In the genomic region with DNA sequence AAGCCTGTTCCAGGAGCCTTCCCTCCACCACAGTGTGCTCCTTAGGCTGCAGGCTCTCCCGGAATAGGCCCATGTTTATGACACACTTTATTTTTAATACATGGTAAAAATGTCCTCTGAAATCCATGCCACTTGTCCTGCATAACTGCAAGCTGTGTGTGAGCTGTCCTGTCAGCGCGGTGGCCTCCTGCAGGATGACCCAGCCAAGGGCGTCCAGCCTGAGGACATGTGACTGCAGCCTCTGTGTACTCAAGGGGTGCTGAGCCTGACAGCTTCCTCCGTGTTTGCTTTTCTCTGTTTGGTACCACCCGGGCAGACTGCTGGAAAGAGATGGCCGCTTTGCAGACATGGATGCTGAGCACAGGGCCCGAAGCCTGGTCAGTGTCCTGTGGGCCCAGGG, we compare ENCODE assay signal across 22 mouse cellular contexts. TPM values are rescaled to one million over a fixed set of nuclear protein-coding genes. Genes with fewer than 3 reads are reported as not detected.
DNase-seq lines count a peak whose midpoint lies in the region; ATAC-seq and TF ChIP-seq lines count a peak whose summit lies in the region.
"Had no signal": no experiment of that assay in that cellular context is flagged by ENCODE, and none has a peak within 500 bp of the region (broad histone marks: within the 10 kb centered on the region; RNA-seq: fewer than 3 reads in every experiment).

No protein-coding gene starts in this region.

- 56% methylated on average over 8 of the region's 8 CpGs for WGBS in stomach, embryonic 15.5 days
- WGBS in stomach, postnatal 0 days = 56% methylated on average over 8 of the region's 8 CpGs
- WGBS in heart, embryonic 15.5 days = 43% methylated on average over 8 of the region's 8 CpGs
- 65% methylated on average over 8 of the region's 8 CpGs for WGBS in limb, embryonic 10.5 days
- WGBS in intestine, embryonic 16.5 days = 58% methylated on average over 8 of the region's 8 CpGs

- intact Hi-C loops in left cerebral cortex, adult 2 months (cut with DNase I) = no loop called here

- no peak for TF ChIP-seq CTCF in stomach, postnatal 0 days (IDR thresholded peaks at IDR 0.05; ENCODE audit: low read depth)
- no peak for TF ChIP-seq CTCF in left cerebral cortex, adult 2 months (IDR thresholded peaks at IDR 0.05)

- peak; percentile 56 for ATAC-seq in stomach, embryonic 15.5 days (ENCODE audit: insufficient read depth, low FRiP score, low read depth)
- no peak for ATAC-seq in stomach, postnatal 0 days (ENCODE audit: low FRiP score, low TSS enrichment)
- peak; percentile 90 for ATAC-seq in heart, embryonic 15.5 days (replicated peaks; ENCODE audit: insufficient number of reproducible peaks, insufficient read depth, low FRiP score, low read depth)
- ATAC-seq in intestine, embryonic 16.5 days = no peak
- ATAC-seq: forebrain, embryonic 15.5 days; intestine, postnatal 0 days; midbrain, embryonic 16.5 days had no signal

- H3K4me2 ChIP-seq in stomach, embryonic 15.5 days = no peak overlapping the region
- no peak overlapping the region for H3K4me2 ChIP-seq in stomach, postnatal 0 days (replicated peaks; ENCODE audit: low read depth)
- H3K4me2 ChIP-seq in heart, embryonic 15.5 days = peak overlapping the region; percentile 21; the same call in 1 of the 2 replicates
- H3K4me2 ChIP-seq in intestine, embryonic 16.5 days (ENCODE audit: low read depth, low read length) = no peak overlapping the region
- H3K4me2 ChIP-seq: embryonic facial prominence, embryonic 12.5 days; forebrain, embryonic 15.5 days; hindbrain, embryonic 13.5 days; lung, embryonic 14.5 days had no signal

- no peak for TF ChIP-seq EP300 in stomach, postnatal 0 days (optimal IDR thresholded peaks at IDR 0.05)

- H3K27me3 ChIP-seq in stomach, embryonic 15.5 days (replicated peaks) = no peaks in the 10 kb centered on the region
- H3K27me3 ChIP-seq in stomach, postnatal 0 days (ENCODE audit: control insufficient read depth, insufficient read depth, low read length) = no peaks in the 10 kb centered on the region
- no peaks in the 10 kb centered on the region for H3K27me3 ChIP-seq in heart, embryonic 15.5 days
- peaks cover 27% of the 10 kb centered on the region for H3K27me3 ChIP-seq in limb, embryonic 10.5 days (ENCODE audit: low read depth, poor library complexity, severe bottlenecking)
- no peaks in the 10 kb centered on the region for H3K27me3 ChIP-seq in intestine, embryonic 16.5 days (replicated peaks; ENCODE audit: control insufficient read depth, insufficient read depth, low read length)
- H3K27me3 ChIP-seq: forebrain, embryonic 15.5 days had no signal

- H3K4me3 ChIP-seq in stomach, embryonic 15.5 days (replicated peaks) = no peak overlapping the region
- no peak overlapping the region for H3K4me3 ChIP-seq in stomach, postnatal 0 days (ENCODE audit: low read depth, low read length)
- H3K4me3 ChIP-seq in heart, embryonic 15.5 days = no peak overlapping the region
- H3K4me3 ChIP-seq in limb, embryonic 10.5 days = no peak overlapping the region
- H3K4me3 ChIP-seq in left cerebral cortex, adult 2 months = no peak overlapping the region
- H3K4me3 ChIP-seq in intestine, embryonic 16.5 days (ENCODE audit: low read length) = no peak overlapping the region
- H3K4me3 ChIP-seq: embryonic facial prominence, embryonic 12.5 days; erythroblast, embryonic 14.5 days; forebrain, embryonic 15.5 days; hindbrain, embryonic 13.5 days had no signal

- H3K36me3 ChIP-seq in stomach, embryonic 15.5 days = no peaks in the 10 kb centered on the region
- no peaks in the 10 kb centered on the region for H3K36me3 ChIP-seq in stomach, postnatal 0 days (ENCODE audit: control insufficient read depth, insufficient read depth, low read length)
- H3K36me3 ChIP-seq in heart, embryonic 15.5 days = no peaks in the 10 kb centered on the region
- no peaks in the 10 kb centered on the region for H3K36me3 ChIP-seq in limb, embryonic 10.5 days
- H3K36me3 ChIP-seq in intestine, embryonic 16.5 days (ENCODE audit: control insufficient read depth, insufficient read depth, low read length) = no peaks in the 10 kb centered on the region
- H3K36me3 ChIP-seq: embryonic facial prominence, embryonic 12.5 days; forebrain, embryonic 15.5 days; hindbrain, embryonic 13.5 days had no signal

- H3K4me1 ChIP-seq in stomach, embryonic 15.5 days = peaks cover 7% of the 10 kb centered on the region
- no peaks in the 10 kb centered on the region for H3K4me1 ChIP-seq in stomach, postnatal 0 days (replicated peaks; ENCODE audit: control insufficient read depth, insufficient read depth)
- H3K4me1 ChIP-seq in heart, embryonic 15.5 days (replicated peaks) = peaks cover 14% of the 10 kb centered on the region
- H3K4me1 ChIP-seq in limb, embryonic 10.5 days = peaks cover 27% of the 10 kb centered on the region
- peaks cover 13% of the 10 kb centered on the region for H3K4me1 ChIP-seq in intestine, embryonic 16.5 days (ENCODE audit: control insufficient read depth, insufficient read depth, low read length)

- no peak overlapping the region for H3K9ac ChIP-seq in stomach, embryonic 15.5 days
- no peak overlapping the region for H3K9ac ChIP-seq in stomach, postnatal 0 days (ENCODE audit: low read length)
- no peak overlapping the region for H3K9ac ChIP-seq in heart, embryonic 15.5 days
- no peak overlapping the region for H3K9ac ChIP-seq in intestine, embryonic 16.5 days (ENCODE audit: low read depth, low read length)
- H3K9ac ChIP-seq: embryonic facial prominence, embryonic 12.5 days; forebrain, embryonic 15.5 days; hindbrain, embryonic 13.5 days; lung, embryonic 14.5 days had no signal

- no peak overlapping the region for H3K27ac ChIP-seq in stomach, embryonic 15.5 days
- H3K27ac ChIP-seq in stomach, postnatal 0 days (replicated peaks) = no peak overlapping the region
- peak overlapping the region; percentile 85 for H3K27ac ChIP-seq in heart, embryonic 15.5 days
- H3K27ac ChIP-seq in limb, embryonic 10.5 days = 0 out of 2 replicates have a peak overlapping the region, but pooled peaks have one; percentile 7
- no peak overlapping the region for H3K27ac ChIP-seq in left cerebral cortex, adult 2 months
- no peak overlapping the region for H3K27ac ChIP-seq in intestine, embryonic 16.5 days (ENCODE audit: low read length)
- H3K27ac ChIP-seq: embryonic facial prominence, embryonic 12.5 days; forebrain, embryonic 15.5 days; hindbrain, embryonic 13.5 days had no signal

- no peaks in the 10 kb centered on the region for H3K9me3 ChIP-seq in stomach, embryonic 15.5 days
- no peaks in the 10 kb centered on the region for H3K9me3 ChIP-seq in stomach, postnatal 0 days (ENCODE audit: control insufficient read depth, low read length)
- no peaks in the 10 kb centered on the region for H3K9me3 ChIP-seq in heart, embryonic 15.5 days (replicated peaks)
- H3K9me3 ChIP-seq in limb, embryonic 10.5 days (replicated peaks) = no peaks in the 10 kb centered on the region
- no peaks in the 10 kb centered on the region for H3K9me3 ChIP-seq in intestine, embryonic 16.5 days (ENCODE audit: control insufficient read depth, low read length)
- H3K9me3 ChIP-seq: embryonic facial prominence, embryonic 12.5 days; forebrain, embryonic 15.5 days; hindbrain, embryonic 13.5 days had no signal

- no peak for DNase-seq in stomach, postnatal 0 days (ENCODE audit: low spot score)
- peak; percentile 25 for DNase-seq in limb, embryonic 10.5 days (ENCODE audit: low spot score)
- DNase-seq in left cerebral cortex, adult 2 months (ENCODE audit: extremely low spot score in 1 of 2, low spot score in 2 of 2) = no peak
- no peak for DNase-seq in right cerebral cortex, postnatal 36 days (ENCODE audit: low spot score in 2 of 2)
- DNase-seq: adrenal gland, postnatal 25 days; cerebellum, adult 11 months; cerebellum, postnatal 10 days; gastrocnemius, postnatal 36 days; lung, embryonic 14.5 days; lung, postnatal 4 days; thymus, postnatal 25 days had no signal

RNA-seq across cellular contexts. Expression of gene T, which starts 17.4 kb away (rescaled TPM):
- 0.54 and 0.76 TPM in 2 replicates for polyA plus RNA-seq in stomach, embryonic 15.5 days (2015; fragmentation: Nextera tagmentation; extraction: Ambion mirVana)
- not detected in 2 replicates for polyA plus RNA-seq in stomach, postnatal 0 days (2015; fragmentation: Nextera tagmentation; extraction: Ambion mirVana)
- 0.40 and 0.55 TPM in 2 replicates for polyA plus RNA-seq in heart, embryonic 15.5 days (2015; fragmentation: Nextera tagmentation; extraction: Ambion mirVana)
- 0.93 and 1.2 TPM in 2 replicates for polyA plus RNA-seq in limb, embryonic 10.5 days (2016; fragmentation: Nextera tagmentation; extraction: Ambion mirVana)
- total RNA-seq in left cerebral cortex, adult 2 months (2021) = not detected
- 0.17 and 0.23 TPM in 2 replicates for polyA plus RNA-seq in intestine, embryonic 16.5 days (2015; fragmentation: Nextera tagmentation; extraction: Ambion mirVana)
- total RNA-seq: adrenal gland, postnatal 25 days; gastrocnemius, postnatal 36 days; layer of hippocampus, postnatal 14 days; neutrophil, adult 5-6 weeks had no signal
- polyA plus RNA-seq: erythroblast, embryonic 14.5 days had no signal

Comparison
In these comparisons a context has a peak if more than half of its experiments do, and no peak if none do; other contexts are left out.
1. ATAC-seq: peak in stomach, embryonic 15.5 days (single experiment) and heart, embryonic 15.5 days (single experiment); none in stomach, postnatal 0 days (single experiment) and intestine, embryonic 16.5 days (single experiment).
2. H3K27ac ChIP-seq: peak in heart, embryonic 15.5 days (single experiment) and limb, embryonic 10.5 days (single experiment); none in stomach, embryonic 15.5 days (single experiment), stomach, postnatal 0 days (single experiment), left cerebral cortex, adult 2 months (single experiment) and intestine, embryonic 16.5 days (single experiment).